Mouse (Mus musculus) embryonic fibroblast, embryonic 13.5 days (primary cell): ENCODE data around the gene Lrrc8a.

Experiments
- CTCF ChIP-seq: IDR thresholded peaks from 2 replicates; pipeline ENCODE4 v1.5.1; 2011; ENCODE audit warnings: mild to moderate bottlenecking, control low read depth, low read length, moderate library complexity, borderline replicate concordance; ENCODE audit not compliant: insufficient read depth
- POLR2A ChIP-seq: IDR thresholded peaks from 2 replicates; pipeline ENCODE4 v1.6.1; 2011; ENCODE audit warnings: low read depth, mild to moderate bottlenecking, control low read depth, low read length, moderate library complexity

- TF ChIP-seq CTCF: no peak
- no peak for TF ChIP-seq POLR2A
These were observed 71.8 kb downstream of the Lrrc8a start for GRCm38 (mm10) chr2:30309351-30309750.
